In genomic region chr6:144782031-144782857, GRCm38 (mm10) we compare ENCODE assay signal across 8 mouse cellular contexts. TPM values are rescaled to one million over a fixed set of nuclear protein-coding genes. Genes with fewer than 3 reads are reported as not detected.
DNase-seq lines count a peak whose midpoint lies in the region; ATAC-seq and TF ChIP-seq lines count a peak whose summit lies in the region.

No protein-coding gene starts in this region.

- DNase-seq in kidney, adult 2 months: no peak
- DNase-seq in kidney, adult 11 months: no peak
- DNase-seq in Patski (ENCODE audit: low read depth, low spot score): no peak
- DNase-seq in hindbrain, embryonic 14.5 days (ENCODE audit: low spot score): peak; percentile 58
- peak; percentile 32 for DNase-seq in lung, postnatal 14 days
- no peak for DNase-seq in thymus, postnatal 0 days (ENCODE audit: low spot score)

- peak overlapping the region; percentile 15; the same call in 1 of the 2 replicates for H3K9ac ChIP-seq in embryonic facial prominence, embryonic 15.5 days
- H3K9ac ChIP-seq in hindbrain, embryonic 14.5 days: peak overlapping the region; percentile 73

- peak overlapping the region; percentile 98 for H3K4me2 ChIP-seq in embryonic facial prominence, embryonic 15.5 days (replicated peaks)
- H3K4me2 ChIP-seq in hindbrain, embryonic 14.5 days (replicated peaks): peak overlapping the region; percentile 92

- H3K27ac ChIP-seq in kidney, adult 2 months (ENCODE audit: insufficient read depth, low read depth, low read length): no peak overlapping the region
- H3K27ac ChIP-seq in embryonic facial prominence, embryonic 15.5 days (replicated peaks): no peak overlapping the region
- H3K27ac ChIP-seq in hindbrain, embryonic 14.5 days: peak overlapping the region; percentile 55; the same call in 1 of the 2 replicates
- no peak overlapping the region for H3K27ac ChIP-seq in small intestine, adult 2 months (ENCODE audit: insufficient read depth, low read depth, low read length)

- no peak for TF ChIP-seq POLR2A in kidney, adult 2 months (IDR thresholded peaks at IDR 0.05; ENCODE audit: low read depth, low read length)
- TF ChIP-seq POLR2A in small intestine, adult 2 months (IDR thresholded peaks at IDR 0.05; ENCODE audit: low read depth, low read length): no peak

- no peaks in the 10 kb centered on the region for H3K9me3 ChIP-seq in embryonic facial prominence, embryonic 15.5 days (replicated peaks)
- no peaks in the 10 kb centered on the region for H3K9me3 ChIP-seq in hindbrain, embryonic 14.5 days (ENCODE audit: control insufficient read depth, low read length)

- no peaks in the 10 kb centered on the region for H3K4me1 ChIP-seq in kidney, adult 2 months (ENCODE audit: control insufficient read depth, insufficient read depth, low read length)
- peaks cover 11% of the 10 kb centered on the region for H3K4me1 ChIP-seq in embryonic facial prominence, embryonic 15.5 days
- 0 out of 2 replicates have a peak, but pooled peaks cover 7% of the 10 kb centered on the region for H3K4me1 ChIP-seq in hindbrain, embryonic 14.5 days (replicated peaks; ENCODE audit: control insufficient read depth, insufficient read depth, low read length)
- no peaks in the 10 kb centered on the region; the same call in 1 of the 2 replicates for H3K4me1 ChIP-seq in small intestine, adult 2 months (ENCODE audit: control insufficient read depth, insufficient read depth, insufficient read length, low read length)

- WGBS in kidney, adult 2 months: 4% methylated on average over 51 of the region's 55 CpGs
- WGBS in embryonic facial prominence, embryonic 15.5 days: under 1% methylated on average over 46 of the region's 55 CpGs
- WGBS in hindbrain, embryonic 14.5 days: under 1% methylated on average over 42 of the region's 55 CpGs
- WGBS in small intestine, adult 2 months: 5% methylated on average over 54 of the region's 55 CpGs

- TF ChIP-seq CTCF in kidney, adult 2 months (conservative IDR thresholded peaks at IDR 0.05; ENCODE audit: insufficient read depth, insufficient read length, low read depth, low read length): no peak
- no peak for TF ChIP-seq CTCF in Patski (IDR thresholded peaks at IDR 0.05)
- no peak for TF ChIP-seq CTCF in small intestine, adult 2 months (IDR thresholded peaks at IDR 0.05; ENCODE audit: extremely low read depth, insufficient read length, insufficient replicate concordance, low read depth, low read length)

- no peaks in the 10 kb centered on the region for H3K36me3 ChIP-seq in kidney, adult 2 months (ENCODE audit: control insufficient read depth, insufficient read depth, low read length)
- no peaks in the 10 kb centered on the region for H3K36me3 ChIP-seq in embryonic facial prominence, embryonic 15.5 days
- no peaks in the 10 kb centered on the region for H3K36me3 ChIP-seq in hindbrain, embryonic 14.5 days (replicated peaks; ENCODE audit: control insufficient read depth, insufficient read depth)
- no peaks in the 10 kb centered on the region for H3K36me3 ChIP-seq in small intestine, adult 2 months (ENCODE audit: control insufficient read depth, insufficient read depth, low read length)

- peak; percentile 15 for ATAC-seq in Patski
- ATAC-seq in embryonic facial prominence, embryonic 15.5 days (ENCODE audit: insufficient number of reproducible peaks, low FRiP score, low TSS enrichment, low read depth): peak; percentile 44
- peak; percentile 63 for ATAC-seq in hindbrain, embryonic 14.5 days (ENCODE audit: low FRiP score)

- CTCF ChIA-PET in Patski (lab: Charles Lee): no interaction called here

- H3K4me3 ChIP-seq in kidney, adult 2 months (ENCODE audit: insufficient read depth, low read depth, low read length): peak overlapping the region; percentile 85
- H3K4me3 ChIP-seq in embryonic facial prominence, embryonic 15.5 days (replicated peaks): peak overlapping the region; percentile 64
- peak overlapping the region; percentile 52 for H3K4me3 ChIP-seq in hindbrain, embryonic 14.5 days (replicated peaks; ENCODE audit: low read length)
- peak overlapping the region; percentile 75 for H3K4me3 ChIP-seq in small intestine, adult 2 months (ENCODE audit: low read depth, low read length)

- in situ Hi-C loops in Patski (cut with MboI; ENCODE audit: low pct_unique_long_range_greater_than_20kb): no loop called here

- no peaks in the 10 kb centered on the region for H3K27me3 ChIP-seq in kidney, adult 2 months (replicated peaks; ENCODE audit: control insufficient read depth, insufficient read depth, low read length)
- peaks cover 5% of the 10 kb centered on the region for H3K27me3 ChIP-seq in Patski
- peaks cover 16% of the 10 kb centered on the region for H3K27me3 ChIP-seq in embryonic facial prominence, embryonic 15.5 days
- peaks cover 7% of the 10 kb centered on the region for H3K27me3 ChIP-seq in hindbrain, embryonic 14.5 days (ENCODE audit: control insufficient read depth, insufficient read depth, low read length)
- H3K27me3 ChIP-seq in small intestine, adult 2 months (ENCODE audit: control insufficient read depth, insufficient read depth, low read length): peaks cover 17% of the 10 kb centered on the region

- POLR2A ChIA-PET in Patski (lab: Charles Lee): no interaction called here

RNA-seq across cellular contexts. Expression of gene Sox5, which starts 0.5 kb away (rescaled TPM):
- polyA plus RNA-seq in kidney, adult 2 months (2012; rRNA removed): 2.9 and 3.2 TPM in 2 replicates
- polyA plus RNA-seq in Patski (2021): 0.26 TPM
- 15.7 and 20.5 TPM in 2 replicates for polyA plus RNA-seq in embryonic facial prominence, embryonic 15.5 days (2015; fragmentation: Nextera tagmentation; extraction: Ambion mirVana)
- 23.9 and 27.0 TPM in 2 replicates for polyA plus RNA-seq in hindbrain, embryonic 14.5 days (2014; fragmentation: Nextera tagmentation; extraction: Ambion mirVana)
- polyA plus RNA-seq in small intestine, adult 2 months (2012; rRNA removed): 0.67 and 0.85 TPM in 2 replicates
- polyA plus RNA-seq in thymus, postnatal 0 days (2015; fragmentation: Nextera tagmentation; extraction: Ambion mirVana): 1.2 TPM in 2 replicates

Comparison
In these comparisons a context has a peak if more than half of its experiments do, and no peak if none do; other contexts are left out.
1. DNase-seq: peak in hindbrain, embryonic 14.5 days (single experiment) and lung, postnatal 14 days (single experiment); none in kidney, adult 2 months (single experiment), kidney, adult 11 months (single experiment), Patski (single experiment) and thymus, postnatal 0 days (single experiment).
2. Peak in every context shown above with its lines, with median percentiles within 50 percentile points of each other: H3K4me3 ChIP-seq and ATAC-seq.